In the genomic region with DNA sequence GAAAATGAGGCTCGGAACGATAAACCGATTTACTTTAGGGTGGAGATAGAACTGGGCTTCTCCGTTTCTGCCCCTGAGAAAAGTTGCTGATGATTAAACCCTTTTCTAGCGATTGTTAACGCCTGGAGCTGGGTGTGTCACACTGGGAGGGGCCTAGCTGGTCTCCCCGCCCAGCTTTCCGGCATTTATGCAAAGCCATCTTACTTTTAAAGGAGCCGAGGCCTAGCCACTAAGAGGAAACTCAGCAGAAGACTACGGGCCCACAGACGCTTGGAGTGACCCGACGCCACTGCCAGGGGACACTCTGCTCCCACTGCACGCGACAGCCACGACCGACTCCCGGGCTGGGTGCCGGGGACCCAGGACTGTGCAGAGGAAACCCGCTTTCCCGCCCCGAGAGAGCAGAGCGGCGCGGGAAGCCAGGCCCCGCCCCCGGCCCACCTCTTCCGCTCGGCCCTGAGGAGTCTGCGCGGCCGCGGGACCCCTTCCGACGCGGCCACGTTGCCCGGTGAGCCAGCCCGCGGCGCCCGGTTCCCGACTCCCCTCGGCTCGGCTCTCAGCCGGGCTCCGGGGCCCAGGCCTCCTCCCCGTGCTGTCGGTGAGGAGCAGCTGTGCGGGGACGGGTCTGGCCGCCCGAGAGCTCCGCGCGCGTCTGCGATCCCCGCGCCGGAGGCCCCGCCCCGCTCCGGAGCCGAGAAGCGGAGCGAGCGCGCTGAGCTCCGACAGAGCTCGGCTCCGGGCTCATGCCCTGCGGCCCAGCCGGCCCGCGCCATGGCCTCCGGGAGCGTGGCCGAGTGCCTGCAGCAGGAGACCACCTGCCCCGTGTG, we compare ENCODE assay signal across 7 mouse cellular contexts. TPM values are rescaled to one million over a fixed set of nuclear protein-coding genes. Genes with fewer than 3 reads are reported as not detected.
DNase-seq lines count a peak whose midpoint lies in the region; ATAC-seq lines count a peak whose summit lies in the region.

No protein-coding gene starts in this region.

- no peaks in the 10 kb centered on the region for H3K27me3 ChIP-seq in intestine, embryonic 16.5 days (replicated peaks; ENCODE audit: control insufficient read depth, insufficient read depth, low read length)
- H3K27me3 ChIP-seq in midbrain, embryonic 11.5 days (ENCODE audit: control insufficient read depth, insufficient read depth, low read length) = no peaks in the 10 kb centered on the region

- peaks cover 33% of the 10 kb centered on the region for H3K4me1 ChIP-seq in intestine, embryonic 16.5 days (ENCODE audit: control insufficient read depth, insufficient read depth, low read length)
- H3K4me1 ChIP-seq in midbrain, embryonic 11.5 days (ENCODE audit: control insufficient read depth, insufficient read depth, low read length) = peaks cover 14% of the 10 kb centered on the region

- WGBS in intestine, embryonic 16.5 days = under 1% methylated on average over 76 of the region's 80 CpGs
- under 1% methylated on average over 72 of the region's 80 CpGs for WGBS in midbrain, embryonic 11.5 days

- H3K4me2 ChIP-seq in intestine, embryonic 16.5 days (ENCODE audit: low read depth, low read length) = peak overlapping the region; percentile 88
- peak overlapping the region; percentile 68 for H3K4me2 ChIP-seq in midbrain, embryonic 11.5 days

- H3K9ac ChIP-seq in intestine, embryonic 16.5 days (ENCODE audit: low read depth, low read length) = peak overlapping the region; percentile 97
- peak overlapping the region; percentile 93 for H3K9ac ChIP-seq in midbrain, embryonic 11.5 days (ENCODE audit: low read length)

- no peaks in the 10 kb centered on the region for H3K9me3 ChIP-seq in intestine, embryonic 16.5 days (ENCODE audit: control insufficient read depth, low read length)
- H3K9me3 ChIP-seq in midbrain, embryonic 11.5 days (ENCODE audit: control insufficient read depth, low read length) = no peaks in the 10 kb centered on the region

- H3K27ac ChIP-seq in intestine, embryonic 16.5 days (ENCODE audit: low read length) = peak overlapping the region; percentile 98
- peak overlapping the region; percentile 87 for H3K27ac ChIP-seq in midbrain, embryonic 11.5 days (ENCODE audit: low read depth, low read length)

- H3K36me3 ChIP-seq in intestine, embryonic 16.5 days (ENCODE audit: control insufficient read depth, insufficient read depth, low read length) = peaks cover 7% of the 10 kb centered on the region; the same call in 1 of the 2 replicates
- peaks cover 9% of the 10 kb centered on the region for H3K36me3 ChIP-seq in midbrain, embryonic 11.5 days (ENCODE audit: control insufficient read depth, insufficient read depth, low read length)

- H3K4me3 ChIP-seq in intestine, embryonic 16.5 days (ENCODE audit: low read length) = peak overlapping the region; percentile 100
- H3K4me3 ChIP-seq in midbrain, embryonic 11.5 days (ENCODE audit: low read depth, low read length) = peak overlapping the region; percentile 99

- intact Hi-C loops in gastrocnemius, postnatal 36 days (cut with DNase I) = no loop called here
- intact Hi-C loops in left cerebral cortex, postnatal 4 days (cut with DNase I) = loop anchor here (10.0 kb wide), 1 partner anchor 145 kb away; no protein-coding TSS in a partner anchor

- ATAC-seq in intestine, embryonic 16.5 days = peak; percentile 95
- peak; percentile 95 for ATAC-seq in midbrain, embryonic 11.5 days (ENCODE audit: low FRiP score)

- peak; percentile 87 for DNase-seq in adrenal gland, adult 8-10 months
- DNase-seq in embryo, embryonic 11 days = peak; percentile 93
- DNase-seq in gastrocnemius, postnatal 36 days = peak; percentile 78 to 93
- DNase-seq in left cerebral cortex, postnatal 4 days = peak; percentile 79
- peak; percentile 99 for DNase-seq in midbrain, embryonic 11.5 days (ENCODE audit: low spot score, missing footprints)
- DNase-seq in skeletal muscle tissue, adult 2 months (ENCODE audit: low read depth, low spot score) = peak; percentile 76

RNA-seq across cellular contexts. Expression of gene Trim27, which starts 0.7 kb away (rescaled TPM):
- 10 to 100 TPM; 46.8 to 54.3 (median 52.6) TPM for total RNA-seq in adrenal gland, adult 8-10 months (2022)
- total RNA-seq in gastrocnemius, postnatal 36 days (2021) = 10 to 100 TPM; 19.8 to 20.7 TPM
- 119 and 122 TPM in 2 replicates for polyA plus RNA-seq in intestine, embryonic 16.5 days (2015; fragmentation: Nextera tagmentation; extraction: Ambion mirVana)
- total RNA-seq in left cerebral cortex, postnatal 4 days (2021) = 10 to 100 TPM; 57.6 to 65.0 TPM
- 136 and 138 TPM in 2 replicates for polyA plus RNA-seq in midbrain, embryonic 11.5 days (2014; fragmentation: Nextera tagmentation; extraction: Ambion mirVana)

RNA-seq across cellular contexts. Expression of gene Olfr1368, which starts 34.3 kb away (rescaled TPM):
- total RNA-seq in adrenal gland, adult 8-10 months (2022) = not detected
- total RNA-seq in gastrocnemius, postnatal 36 days (2021) = not detected
- polyA plus RNA-seq in intestine, embryonic 16.5 days (2015; fragmentation: Nextera tagmentation; extraction: Ambion mirVana) = not detected in 2 replicates
- total RNA-seq in left cerebral cortex, postnatal 4 days (2021) = not detected
- not detected in 2 replicates for polyA plus RNA-seq in midbrain, embryonic 11.5 days (2014; fragmentation: Nextera tagmentation; extraction: Ambion mirVana)

RNA-seq across cellular contexts. Expression of gene Olfr263, which starts 50.5 kb away (rescaled TPM):
- total RNA-seq in adrenal gland, adult 8-10 months (2022) = not detected
- not detected for total RNA-seq in gastrocnemius, postnatal 36 days (2021)
- not detected in 2 replicates for polyA plus RNA-seq in intestine, embryonic 16.5 days (2015; fragmentation: Nextera tagmentation; extraction: Ambion mirVana)
- not detected for total RNA-seq in left cerebral cortex, postnatal 4 days (2021)
- polyA plus RNA-seq in midbrain, embryonic 11.5 days (2014; fragmentation: Nextera tagmentation; extraction: Ambion mirVana) = not detected in 2 replicates

Comparison
In these comparisons a context has a peak if more than half of its experiments do, and no peak if none do; other contexts are left out.
1. Peak in every context shown above with its lines: DNase-seq, ATAC-seq, H3K4me3 ChIP-seq and H3K27ac ChIP-seq.